Mouse (Mus musculus) hindbrain, embryonic 16.5 days (tissue): ENCODE measurements at regions not wholly inside any gene's neighbourhood (a gene's known extent, or its start where the extent isn't known, plus 50 kb on each side); places are given as distances from the start of the nearest gene placed in this dataset.

ENCODE experiments used
- ATAC-seq: fragments of 200-750 bp; cut with Nextera tagmentation; 2 replicates; pipeline ENCODE4 v1.8.0; 2017; ENCODE audit warnings: moderate TSS enrichment, moderate library complexity
- H3K27ac ChIP-seq: fragments of 300-500 bp; sonication (generic); 2 replicates; pipeline ENCODE4 v1.5.1; 2014; ENCODE audit warnings: low read depth, mild to moderate bottlenecking, control low read depth, low read length, moderate library complexity
- H3K27me3 ChIP-seq: fragments of 300-500 bp; sonication (generic); replicated peaks from 2 replicates; pipeline ENCODE4 v1.6.1; 2014; ENCODE audit warnings: low read length; ENCODE audit not compliant: control insufficient read depth, insufficient read depth
- H3K36me3 ChIP-seq: fragments of 300-500 bp; sonication (generic); 2 replicates; pipeline ENCODE4 v1.6.1; 2014; ENCODE audit warnings: mild to moderate bottlenecking, low read length, moderate library complexity, mixed read lengths; ENCODE audit not compliant: control insufficient read depth, insufficient read depth
- H3K4me1 ChIP-seq: fragments of 300-500 bp; sonication (generic); 2 replicates; pipeline ENCODE4 v1.6.1; 2014; ENCODE audit warnings: low read depth, low read length; ENCODE audit not compliant: control insufficient read depth, insufficient read depth
- H3K4me2 ChIP-seq: fragments of 300-500 bp; sonication (generic); 2 replicates; pipeline ENCODE4 v1.6.1; 2014; ENCODE audit warnings: mild to moderate bottlenecking, low read length, control low read depth, moderate library complexity
- H3K4me3 ChIP-seq: fragments of 300-500 bp; sonication (generic); 2 replicates; pipeline ENCODE4 v1.5.1; 2014; ENCODE audit warnings: mild to moderate bottlenecking, low read length, control low read depth, moderate library complexity
- H3K9ac ChIP-seq: fragments of 300-500 bp; sonication (generic); 2 replicates; pipeline ENCODE4 v1.6.1; 2014; ENCODE audit warnings: low read depth, mild to moderate bottlenecking, control low read depth, low read length, moderate library complexity
- H3K9me3 ChIP-seq: fragments of 300-500 bp; sonication (generic); 2 replicates; pipeline ENCODE4 v1.6.1; 2014; ENCODE audit warnings: mild to moderate bottlenecking, low read length, moderate library complexity; ENCODE audit not compliant: control insufficient read depth
- WGBS: fragments of 180-500 bp; shearing (Covaris S2); extraction: QIAGEN DNeasy Blood & Tissue Kit; methylation state at CpG from one replicate; pipeline ENCODE4 v1.1.7; 2014; 5-methylcytosine and 5-hydroxymethylcytosine counted together

DNA sequence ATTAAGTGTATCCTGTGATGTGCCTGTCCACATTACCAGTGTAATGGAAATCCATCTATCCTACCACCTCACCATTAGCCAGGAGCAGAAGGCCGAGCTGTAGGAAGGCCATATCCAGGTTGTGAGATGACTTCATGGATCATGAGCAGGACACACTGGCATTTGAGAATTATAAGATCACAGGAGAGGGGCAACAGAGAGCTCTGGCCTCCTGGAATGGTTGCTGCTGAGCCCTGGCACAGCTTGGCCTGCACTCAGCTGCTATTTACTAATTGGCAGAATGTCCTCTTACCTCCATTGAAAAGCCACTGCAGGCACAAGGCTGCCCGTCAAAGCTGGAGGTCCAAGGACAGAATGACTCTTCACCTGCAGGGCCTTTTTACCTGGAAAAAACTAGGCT, 212.9 kb upstream of the Pcsk5 start:
- ATAC-seq, result peak; percentile 50; the same call in 1 of the 2 replicates
- no peak overlapping the region for H3K4me2 ChIP-seq
- no peak overlapping the region for H3K27ac ChIP-seq
- no peak overlapping the region for H3K4me3 ChIP-seq
- no peaks in the 10 kb centered on the region for H3K4me1 ChIP-seq
- H3K9me3 ChIP-seq, result no peaks in the 10 kb centered on the region
- no peaks in the 10 kb centered on the region for H3K27me3 ChIP-seq
- no peaks in the 10 kb centered on the region for H3K36me3 ChIP-seq
- H3K9ac ChIP-seq, result no peak overlapping the region
- 83% methylated on average over 2 of the region's 2 CpGs for WGBS

- WGBS, result 54% methylated on average over 1 of the region's 1 CpGs
- no peak overlapping the region for H3K4me3 ChIP-seq
- no peak overlapping the region for H3K9ac ChIP-seq
- ATAC-seq, result no peak
- H3K27me3 ChIP-seq, result no peaks in the 10 kb centered on the region
- H3K27ac ChIP-seq, result no peak overlapping the region
- no peaks in the 10 kb centered on the region for H3K4me1 ChIP-seq
- H3K4me2 ChIP-seq, result no peak overlapping the region
- H3K36me3 ChIP-seq, result no peaks in the 10 kb centered on the region
- H3K9me3 ChIP-seq, result no peaks in the 10 kb centered on the region
Observed at GRCm38 (mm10) chr19:18034225-18034624, 196.8 kb upstream of the Pcsk5 start.

DNA sequence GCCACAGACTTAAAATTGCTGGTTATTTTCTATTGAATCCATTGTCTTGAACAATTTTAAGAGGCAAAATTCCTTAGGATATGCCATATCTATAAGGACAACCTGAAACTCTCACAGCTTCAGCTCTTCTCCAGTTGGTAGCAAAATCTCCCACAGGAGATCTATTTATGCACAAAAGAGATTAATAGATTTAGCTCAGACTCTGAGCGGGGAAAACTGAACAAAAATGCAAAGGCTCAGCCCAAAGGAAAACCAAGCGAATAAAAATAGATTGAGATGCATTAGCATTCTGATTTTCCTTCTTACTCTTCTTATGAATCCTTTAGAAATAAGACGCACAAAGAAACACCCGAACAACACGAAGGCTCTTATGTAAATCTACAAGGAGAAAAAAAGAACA, 196.2 kb upstream of the Pcsk5 start:
- WGBS, result 86% methylated on average over 5 of the region's 5 CpGs
- H3K4me1 ChIP-seq, result no peaks in the 10 kb centered on the region
- no peak overlapping the region for H3K4me2 ChIP-seq
- H3K9ac ChIP-seq, result no peak overlapping the region
- H3K27ac ChIP-seq, result no peak overlapping the region
- H3K9me3 ChIP-seq, result no peaks in the 10 kb centered on the region
- H3K36me3 ChIP-seq, result no peaks in the 10 kb centered on the region
- H3K4me3 ChIP-seq, result no peak overlapping the region
- H3K27me3 ChIP-seq, result no peaks in the 10 kb centered on the region
- no peak for ATAC-seq

DNA sequence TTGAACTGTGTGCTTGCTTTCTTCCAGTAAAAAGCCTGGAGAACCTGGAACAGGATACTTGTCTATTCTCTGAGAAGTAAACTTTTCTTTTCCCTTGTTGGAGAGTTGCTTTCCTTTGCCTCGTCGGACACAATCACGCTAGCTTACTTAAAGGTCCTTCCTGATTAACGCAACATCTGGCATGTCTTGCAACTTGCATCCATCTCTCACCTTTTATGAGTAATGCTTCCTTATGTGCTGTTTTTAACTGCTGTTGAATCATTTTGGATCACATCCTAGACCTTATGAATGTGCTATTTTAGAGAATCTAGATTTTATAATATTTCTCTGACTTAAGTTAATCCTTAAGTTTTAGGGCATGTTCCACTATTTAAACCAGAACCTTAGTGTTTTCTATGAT, 188.4 kb upstream of the Pcsk5 start:
- Histone ChIP-seq H3K9me3 (no peaks in the 10 kb centered on the region), H3K4me2 (no peak overlapping the region), H3K36me3 (no peaks in the 10 kb centered on the region), H3K27ac (no peak overlapping the region), H3K27me3 (no peaks in the 10 kb centered on the region), H3K4me3 (no peak overlapping the region), H3K9ac (no peak overlapping the region), H3K4me1 (no peaks in the 10 kb centered on the region)
- WGBS, result 92% methylated on average over 4 of the region's 4 CpGs
- ATAC-seq, result no peak

DNA sequence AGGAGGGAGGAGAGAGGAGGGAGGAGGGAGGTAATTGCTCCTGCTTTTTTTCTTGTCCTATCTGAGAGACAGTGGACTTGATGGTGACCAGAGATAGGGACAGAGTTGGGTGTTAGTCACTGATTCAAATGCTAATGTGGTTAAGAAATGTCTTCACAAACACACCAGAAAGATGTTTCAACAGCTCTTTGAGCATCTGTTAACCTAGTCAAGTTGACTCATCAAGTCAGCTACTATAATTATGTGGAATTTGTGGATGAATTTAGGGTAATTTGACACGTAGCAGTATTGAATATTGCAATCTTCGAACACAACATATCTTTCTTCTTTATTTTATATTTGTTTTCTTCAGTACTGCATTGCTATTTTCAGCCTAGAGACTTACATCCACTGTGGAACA, 182.9 kb upstream of the Pcsk5 start:
- WGBS, result 78% methylated on average over 2 of the region's 2 CpGs
- ATAC-seq, result no peak
- Histone ChIP-seq H3K4me2 (no peak overlapping the region), H3K4me3 (no peak overlapping the region), H3K27me3 (no peaks in the 10 kb centered on the region), H3K4me1 (no peaks in the 10 kb centered on the region), H3K9ac (no peak overlapping the region), H3K9me3 (no peaks in the 10 kb centered on the region), H3K36me3 (no peaks in the 10 kb centered on the region), H3K27ac (no peak overlapping the region)

- H3K4me1 ChIP-seq, result no peaks in the 10 kb centered on the region
- no peak overlapping the region for H3K4me3 ChIP-seq
- H3K4me2 ChIP-seq, result no peak overlapping the region
- H3K27ac ChIP-seq, result no peak overlapping the region
- no peaks in the 10 kb centered on the region for H3K9me3 ChIP-seq
- 87% methylated on average over 1 of the region's 1 CpGs for WGBS
- no peaks in the 10 kb centered on the region for H3K27me3 ChIP-seq
- no peak for ATAC-seq
- H3K36me3 ChIP-seq, result no peaks in the 10 kb centered on the region
- H3K9ac ChIP-seq, result no peak overlapping the region
Observed at GRCm38 (mm10) chr19:18015371-18015770, 177.9 kb upstream of the Pcsk5 start.

DNA sequence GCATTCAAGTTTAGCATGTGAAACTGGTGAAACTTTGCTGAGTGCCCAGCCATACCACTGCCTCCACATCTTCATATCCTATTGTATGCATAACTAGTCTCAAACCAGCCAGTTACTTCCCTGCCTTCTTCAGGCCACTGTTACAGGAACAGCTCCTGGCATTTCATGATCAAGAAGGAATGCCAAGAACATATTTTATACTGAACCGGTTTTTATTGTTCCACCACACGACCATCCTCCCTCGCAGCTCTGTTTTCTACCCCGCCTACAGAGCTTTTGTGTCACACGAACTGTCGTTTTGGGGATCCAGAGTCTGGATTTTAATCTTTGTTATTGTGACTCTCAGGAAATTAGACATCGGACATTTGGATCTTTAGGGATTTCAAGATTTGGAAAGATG, 174.6 kb upstream of the Pcsk5 start:
- no peak for ATAC-seq
- Histone ChIP-seq H3K4me2 (no peak overlapping the region), H3K27ac (no peak overlapping the region), H3K4me3 (no peak overlapping the region), H3K4me1 (no peaks in the 10 kb centered on the region), H3K9me3 (no peaks in the 10 kb centered on the region), H3K27me3 (no peaks in the 10 kb centered on the region), H3K36me3 (no peaks in the 10 kb centered on the region), H3K9ac (no peak overlapping the region)
- 86% methylated on average over 7 of the region's 7 CpGs for WGBS

DNA sequence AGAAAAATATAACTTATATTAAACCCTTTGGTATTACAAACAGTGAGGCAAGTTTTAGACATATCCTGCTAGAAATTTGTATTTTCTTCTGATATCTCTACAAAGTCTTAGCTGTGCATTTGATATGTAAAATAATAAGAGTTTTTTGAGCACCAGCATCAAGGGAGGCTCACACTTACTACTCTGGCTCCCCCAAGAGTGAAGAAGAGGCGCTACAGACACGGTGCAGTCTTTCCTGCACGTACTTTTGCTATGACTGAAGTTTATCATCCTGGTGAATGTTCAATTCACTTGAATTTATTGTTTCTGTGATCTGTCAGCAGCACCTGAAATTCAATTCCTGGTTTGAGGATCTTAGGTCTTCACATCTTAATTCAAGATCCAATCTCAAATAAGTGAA, 160.1 kb upstream of the Pcsk5 start:
- no peak overlapping the region for H3K4me3 ChIP-seq
- no peaks in the 10 kb centered on the region for H3K4me1 ChIP-seq
- H3K27me3 ChIP-seq, result no peaks in the 10 kb centered on the region
- H3K36me3 ChIP-seq, result no peaks in the 10 kb centered on the region
- H3K27ac ChIP-seq, result no peak overlapping the region
- H3K9me3 ChIP-seq, result no peaks in the 10 kb centered on the region
- WGBS, result 87% methylated on average over 3 of the region's 3 CpGs
- H3K9ac ChIP-seq, result no peak overlapping the region
- H3K4me2 ChIP-seq, result no peak overlapping the region
- no peak for ATAC-seq

DNA sequence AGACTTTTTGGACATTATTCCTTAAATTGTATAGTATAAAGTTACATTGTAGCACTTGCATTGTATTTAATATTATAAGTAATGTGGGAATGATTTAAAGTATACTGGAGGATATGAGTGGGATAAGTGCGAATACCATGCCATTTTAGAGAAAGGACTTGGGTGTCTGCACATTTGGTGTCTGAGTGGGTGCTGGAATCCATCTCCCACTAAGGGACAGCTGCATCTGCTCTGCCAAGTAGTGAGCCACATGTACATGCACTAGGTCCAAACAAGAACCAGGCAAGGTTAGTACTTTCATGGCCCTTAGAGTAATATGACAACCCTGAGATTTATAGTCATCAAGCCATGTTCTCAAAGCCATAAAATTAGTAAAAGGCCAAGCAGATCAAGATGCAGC, 146.0 kb upstream of the Pcsk5 start:
- H3K9ac ChIP-seq, result no peak overlapping the region
- H3K27me3 ChIP-seq, result no peaks in the 10 kb centered on the region
- H3K36me3 ChIP-seq, result no peaks in the 10 kb centered on the region
- H3K4me1 ChIP-seq, result no peaks in the 10 kb centered on the region
- no peak overlapping the region for H3K4me3 ChIP-seq
- H3K4me2 ChIP-seq, result no peak overlapping the region
- no peak overlapping the region for H3K27ac ChIP-seq
- WGBS, result 91% methylated on average over 1 of the region's 1 CpGs
- ATAC-seq, result no peak
- no peaks in the 10 kb centered on the region for H3K9me3 ChIP-seq

- Histone ChIP-seq H3K9me3 (no peaks in the 10 kb centered on the region), H3K27ac (no peak overlapping the region), H3K36me3 (no peaks in the 10 kb centered on the region), H3K4me3 (no peak overlapping the region), H3K4me1 (no peaks in the 10 kb centered on the region), H3K27me3 (no peaks in the 10 kb centered on the region), H3K4me2 (no peak overlapping the region), H3K9ac (no peak overlapping the region)
- no peak for ATAC-seq
- 85% methylated on average over 1 of the region's 1 CpGs for WGBS
Observed at GRCm38 (mm10) chr19:17965566-17965965, 128.1 kb upstream of the Pcsk5 start.
